Mouse (Mus musculus) naive thymus-derived CD4-positive, alpha-beta T cell, adult 2 months (primary cell): ENCODE results near the gene Xpnpep1.
A peak's percentile ranks its signal among the peaks of the same experiment; 100 is the strongest.

Source experiments
- DNase-seq: peaks from one replicate; pipeline ENCODE4 v3.0.0-alpha.2; 2011; ENCODE audit warnings: low read depth

Xpnpep1 gene

DNA sequence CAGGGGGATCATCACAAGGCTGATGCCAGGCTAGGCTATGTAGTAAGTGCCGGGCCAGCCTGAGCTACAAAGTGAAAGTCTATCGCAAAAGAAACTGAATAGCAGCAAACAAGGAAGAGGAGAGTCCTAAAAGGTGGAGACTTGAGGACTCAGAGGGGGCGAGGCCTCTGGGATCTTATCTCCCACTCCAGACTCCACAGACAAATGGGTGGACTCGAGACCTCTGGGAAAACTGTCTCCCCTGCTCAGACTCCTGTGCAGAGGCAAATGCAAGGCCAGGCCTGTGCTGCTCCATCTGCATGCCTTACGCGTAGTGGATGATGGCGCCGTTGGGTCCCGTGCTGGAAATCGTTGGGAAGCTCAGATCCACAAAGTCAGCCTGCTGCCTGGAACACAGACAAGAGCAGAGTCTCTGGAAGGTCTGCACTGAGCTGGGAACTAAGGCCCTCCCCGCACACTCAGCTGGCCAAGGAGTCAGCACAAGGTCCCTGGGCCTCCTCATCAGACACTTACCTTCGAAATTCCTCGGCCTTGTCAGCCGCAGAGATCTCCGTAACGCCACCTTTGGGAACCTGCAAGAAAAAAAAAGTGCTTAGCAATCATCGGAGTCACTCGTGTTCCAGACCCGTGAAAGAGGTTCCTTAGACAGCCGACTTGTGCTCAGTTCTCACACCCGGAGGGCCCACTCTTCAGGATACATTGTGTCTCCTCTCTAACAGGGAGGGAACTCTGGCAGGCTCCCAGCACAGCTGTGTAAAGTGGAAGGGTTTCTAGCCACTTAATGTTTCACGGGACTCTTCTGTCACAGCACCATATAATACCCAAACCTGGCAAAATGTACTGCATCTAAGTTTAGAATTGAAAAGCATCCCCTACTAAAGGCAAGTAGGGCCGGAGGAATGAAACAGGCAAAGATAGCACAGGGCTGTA lies 37.6 kb downstream of the Xpnpep1 start:
- DNase-seq: no peak

GRCm38 (mm10) chr19:52992880-52993440 lies 47.1 kb downstream of the Xpnpep1 start:
- DNase-seq: peak; percentile 24

DNA sequence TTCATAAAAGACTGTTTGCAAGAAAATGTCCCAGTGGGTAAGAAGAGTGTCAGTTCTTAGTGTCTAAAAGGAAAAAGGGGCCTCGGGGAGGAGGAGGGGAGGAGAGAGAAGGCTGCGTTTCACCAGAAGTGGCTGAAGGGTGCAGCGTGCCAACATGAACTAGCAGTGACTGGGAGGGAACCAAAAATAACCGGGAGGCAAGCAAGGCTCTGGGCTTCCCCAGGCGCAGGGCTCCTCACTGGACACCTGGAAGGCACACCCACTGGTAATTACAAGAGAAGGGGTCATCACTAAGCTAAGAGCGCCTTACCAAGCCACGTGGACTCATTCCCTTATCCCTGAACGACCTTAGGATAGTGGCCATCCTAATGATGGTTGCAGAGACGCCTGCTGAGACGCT lies 48.1 kb downstream of the Xpnpep1 start:
- no peak for DNase-seq

DNA sequence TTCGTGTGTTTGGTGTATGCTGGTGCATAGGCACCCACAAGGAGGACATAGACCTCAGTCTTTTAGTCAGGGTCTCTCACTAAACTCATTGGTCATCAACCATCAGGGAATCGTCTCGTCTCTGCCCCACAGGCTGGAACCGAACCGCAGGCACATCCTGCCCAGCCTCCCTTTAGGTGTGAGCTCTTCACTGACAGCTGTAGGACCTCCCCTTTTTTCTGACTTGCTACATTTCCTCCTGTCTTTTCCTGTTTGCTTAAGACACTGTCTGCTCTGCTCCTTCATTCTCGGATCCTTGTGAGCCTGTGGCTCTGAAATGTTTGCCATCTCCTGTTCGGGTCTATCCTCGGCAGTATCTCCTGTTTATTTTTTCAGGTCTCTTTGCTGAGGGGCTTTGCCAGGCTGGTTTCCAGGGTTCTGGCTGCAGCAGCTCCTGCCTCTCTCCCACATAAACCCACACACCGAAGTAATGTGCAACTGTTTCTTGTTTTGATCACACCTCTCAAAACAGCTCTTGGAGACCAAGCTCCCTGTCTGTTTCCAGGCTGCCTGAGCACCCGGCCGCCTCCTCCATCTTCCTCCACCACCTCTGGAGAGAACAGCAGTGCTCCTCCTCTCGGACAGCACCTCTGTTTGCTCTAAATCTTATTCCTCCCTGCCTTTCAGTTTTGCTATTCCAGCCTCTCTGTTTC lies 60.8 kb downstream of the Xpnpep1 start:
- DNase-seq: peak; percentile 30

DNA sequence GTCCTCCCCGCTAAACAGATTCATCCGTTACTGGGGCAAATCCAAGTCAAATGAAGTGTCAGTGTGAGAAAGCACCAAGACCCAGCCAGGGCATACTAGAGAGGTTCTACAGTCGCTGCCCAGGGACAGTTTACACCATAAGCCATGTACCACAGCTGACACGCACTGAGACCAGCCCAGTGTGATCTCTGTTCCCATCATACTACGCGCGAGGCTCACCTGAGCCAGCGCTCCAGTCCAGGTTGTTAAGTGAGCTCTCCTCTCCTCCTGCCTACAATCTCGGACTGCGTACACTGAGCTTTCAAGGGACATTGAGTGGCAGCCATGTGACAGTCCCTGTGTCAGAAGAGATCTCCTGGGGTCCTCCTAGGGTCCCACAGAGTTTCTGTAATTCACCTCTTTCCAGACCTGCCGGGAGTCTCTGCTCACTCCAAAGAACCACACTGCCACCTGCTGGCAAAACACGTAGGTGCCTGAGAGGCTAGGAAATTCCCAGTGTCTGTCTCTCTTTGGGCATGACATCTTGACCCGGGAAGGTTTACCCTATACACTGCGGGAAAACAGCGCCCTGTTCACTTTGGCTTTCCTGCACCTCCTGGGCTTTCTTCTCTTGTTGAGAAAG lies 64.3 kb downstream of the Xpnpep1 start:
- peak; percentile 46 for DNase-seq

DNA sequence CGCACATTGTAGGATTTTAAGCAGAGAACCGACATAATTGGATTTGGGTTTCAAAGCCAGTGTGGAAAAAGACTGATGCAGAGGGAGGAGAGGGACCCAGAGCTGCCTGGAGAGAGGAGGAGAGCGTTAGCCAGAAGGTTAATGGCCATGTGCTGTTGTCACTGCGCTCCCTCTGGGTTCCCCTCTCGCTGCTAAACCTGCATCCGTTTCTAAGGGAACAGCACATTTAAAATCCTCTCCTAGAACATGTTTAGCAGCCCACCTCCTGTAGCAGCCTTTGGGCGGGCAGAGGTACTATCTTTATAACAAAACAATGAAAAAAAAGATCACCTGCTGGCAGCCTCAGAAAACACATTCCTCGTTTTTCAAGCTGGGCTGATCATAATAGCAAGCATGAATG lies 73.7 kb downstream of the Xpnpep1 start:
- DNase-seq: no peak

DNA sequence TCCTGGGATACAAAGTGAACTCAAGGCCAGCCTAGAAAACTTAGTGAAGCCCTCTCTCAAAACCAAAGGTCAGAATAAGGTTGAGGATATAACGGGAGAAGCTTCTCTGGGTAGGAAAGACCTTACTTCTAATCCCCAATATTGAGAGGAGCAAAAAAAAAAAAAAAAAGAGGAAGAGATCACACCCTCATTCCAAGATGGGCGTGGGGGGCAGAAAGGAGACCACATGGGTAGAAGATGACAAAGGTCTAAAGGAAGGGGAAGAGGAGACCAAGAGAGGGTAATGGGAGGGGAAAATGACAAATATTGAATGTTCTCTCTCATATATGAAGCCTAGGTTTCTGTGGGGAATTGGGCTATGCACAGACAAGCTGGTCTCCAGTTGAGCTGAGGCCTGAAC lies 77.3 kb downstream of the Xpnpep1 start:
- DNase-seq: no peak

GRCm38 (mm10) chr19:52922678-52923495 lies 117.1 kb downstream of the Xpnpep1 start:
- peak; percentile 1 for DNase-seq

DNA sequence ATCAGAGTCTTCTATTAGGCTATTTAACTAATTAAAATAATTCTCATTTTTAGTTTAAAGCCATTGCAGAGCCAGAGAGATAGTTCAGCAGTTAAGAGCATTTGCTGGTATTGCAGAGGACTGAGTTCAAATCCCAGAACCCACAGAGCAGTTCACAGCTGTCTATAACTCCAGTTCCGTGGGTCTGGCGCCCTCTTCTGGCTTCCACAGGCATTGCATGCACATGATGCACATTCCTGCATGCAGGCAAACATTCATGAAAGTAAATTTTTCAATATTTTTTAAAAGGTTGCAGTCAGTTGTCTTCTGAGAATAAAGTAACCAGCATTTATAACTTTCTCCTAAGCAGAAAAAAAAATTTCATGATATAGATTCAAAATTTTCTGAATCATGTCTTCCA lies 135.8 kb downstream of the Xpnpep1 start:
- no peak for DNase-seq

DNA sequence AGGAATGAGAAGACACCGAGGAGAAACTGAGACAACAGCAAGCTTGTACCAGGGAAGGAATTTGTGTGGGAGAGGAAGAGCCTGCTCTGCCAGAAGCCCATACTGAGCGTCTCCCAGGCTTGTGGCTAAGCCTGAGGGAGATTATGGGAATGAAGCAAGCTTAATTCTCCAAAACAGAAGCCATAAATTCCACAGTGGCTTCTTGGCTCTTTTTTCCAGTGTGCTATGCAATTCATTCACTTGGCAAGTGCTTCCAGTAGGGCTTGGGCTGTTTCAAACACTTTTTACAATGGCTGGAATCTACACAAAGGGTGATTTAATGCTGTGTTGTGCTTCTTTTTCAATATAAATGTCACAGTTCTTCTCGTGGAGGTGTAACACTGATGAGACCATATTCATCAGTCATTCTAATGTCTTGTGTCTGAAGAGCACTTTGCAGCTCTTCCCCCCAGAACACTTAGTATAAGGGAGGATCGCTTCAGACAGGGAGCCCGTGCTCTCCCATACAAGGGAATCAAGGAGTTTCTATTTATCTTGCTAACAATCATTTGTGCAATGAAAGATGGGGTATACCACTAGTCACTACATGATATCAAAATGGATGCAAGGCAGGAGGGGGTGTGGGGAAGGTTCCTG lies 148.1 kb downstream of the Xpnpep1 start:
- DNase-seq: no peak
